Mouse (Mus musculus) heart, adult 2 months (tissue): ENCODE results near the gene Zfp53.
"Not testable (repeated sequence)": the region's sequence is repeated elsewhere in the genome, so short reads cannot be mapped to it uniquely, and the experiment has no call there.

ENCODE experiments used
- CTCF ChIP-seq: fragments of 200-600 bp; IDR thresholded peaks from 2 replicates; pipeline ENCODE4 v1.8.1; 2022; ENCODE audit warnings: antibody characterized with exemption, mild to moderate bottlenecking, moderate library complexity
- EP300 ChIP-seq: fragments of 200-500 bp; IDR thresholded peaks from 2 replicates; pipeline ENCODE4 v1.6.1; 2011; ENCODE audit warnings: low read depth, low read length, control low read depth; ENCODE audit not compliant: insufficient read depth
- POLR2A ChIP-seq: fragments of 200-500 bp; IDR thresholded peaks from 2 replicates; pipeline ENCODE4 v1.6.1; 2011; ENCODE audit warnings: mild to moderate bottlenecking, low read depth, low read length, control low read depth; ENCODE audit not compliant: insufficient read depth

GRCm38 (mm10) chr17:21476351-21476750, 12.4 kb upstream of the Zfp53 start:
- TF ChIP-seq CTCF, POLR2A, EP300: not testable (repeated sequence)
